Mouse (Mus musculus): ENCODE results near the gene Hdac11. TPM values are rescaled to one million over a fixed set of nuclear protein-coding genes. Genes with fewer than 3 reads are reported as not detected.

Gene Hdac11
- polyA plus RNA-seq, 1 experiment from 2014 or later = 42.1 TPM

DNA sequence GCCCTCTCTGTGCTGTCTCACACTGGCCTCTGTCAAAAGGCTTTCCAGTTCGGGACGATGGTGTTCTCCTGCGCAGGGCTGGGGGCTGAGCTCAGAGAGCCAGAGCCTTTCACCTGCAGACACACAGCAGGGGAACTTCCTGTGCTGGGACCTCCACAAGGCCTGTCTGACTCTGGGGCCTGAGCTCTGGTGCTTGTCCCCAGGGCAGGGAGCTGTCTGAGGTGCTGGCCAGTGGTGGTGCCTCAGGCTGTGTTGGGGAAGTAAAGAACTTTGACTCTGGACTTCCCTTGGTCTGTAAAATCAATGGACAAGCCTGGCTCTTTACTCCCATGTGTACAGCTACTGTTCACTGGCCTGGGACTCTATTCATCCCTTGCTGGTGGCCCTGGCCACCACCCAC is 64.6 kb downstream of the Hdac11 start:
- ATAC-seq (ENCODE audit: low FRiP score, low TSS enrichment) (no peak), DNase-seq (no peak)
- H3K9me3 ChIP-seq (ENCODE audit: control insufficient read depth, low read length) = no peaks in the 10 kb centered on the region
- no peak overlapping the region for H3K4me2 ChIP-seq (ENCODE audit: low read length)
- H3K9ac ChIP-seq (replicated peaks; ENCODE audit: low read length) = no peak overlapping the region
- no peaks in the 10 kb centered on the region for H3K4me1 ChIP-seq (ENCODE audit: control insufficient read depth, insufficient read depth, low read length)
- H3K27ac ChIP-seq (replicated peaks; ENCODE audit: low read depth, low read length) = no peak overlapping the region
- H3K27me3 ChIP-seq (ENCODE audit: control insufficient read depth, insufficient read depth, low read length) = no peaks in the 10 kb centered on the region
- no peak overlapping the region for H3K4me3 ChIP-seq (replicated peaks; ENCODE audit: low read depth, low read length)
- no peaks in the 10 kb centered on the region for H3K36me3 ChIP-seq (ENCODE audit: control insufficient read depth, insufficient read depth, low read length)
- WGBS = 11% methylated on average over 3 of the region's 3 CpGs

GRCm38 (mm10) chr6:91222694-91223346 is 66.4 kb downstream of the Hdac11 start:
- Histone ChIP-seq H3K27ac (replicated peaks; ENCODE audit: low read depth, low read length) (no peak overlapping the region), H3K27me3 (ENCODE audit: control insufficient read depth, insufficient read depth, low read length) (no peaks in the 10 kb centered on the region), H3K4me3 (replicated peaks; ENCODE audit: low read depth, low read length) (no peak overlapping the region), H3K9me3 (ENCODE audit: control insufficient read depth, low read length) (no peaks in the 10 kb centered on the region), H3K4me2 (ENCODE audit: low read length) (no peak overlapping the region), H3K36me3 (ENCODE audit: control insufficient read depth, insufficient read depth, low read length) (no peaks in the 10 kb centered on the region), H3K4me1 (ENCODE audit: control insufficient read depth, insufficient read depth, low read length) (no peaks in the 10 kb centered on the region), H3K9ac (replicated peaks; ENCODE audit: low read length) (no peak overlapping the region)
- DNase-seq (no peak), ATAC-seq (ENCODE audit: low FRiP score, low TSS enrichment) (no peak)
- 86% methylated on average over 10 of the region's 10 CpGs for WGBS

Other genes with a start within 250 kb of the Hdac11 start
- 29.5 and 35.7 TPM in 2 replicates for gene Iqsec1, start 168.0 kb upstream of the Hdac11 start, polyA plus RNA-seq (2014; fragmentation: Nextera tagmentation; extraction: Ambion mirVana)
- 17.1 and 28.0 TPM in 2 replicates for gene Nup210, start 39.8 kb upstream of the Hdac11 start, polyA plus RNA-seq (2014; fragmentation: Nextera tagmentation; extraction: Ambion mirVana)
- gene Fbln2, start 55.8 kb downstream of the Hdac11 start, polyA plus RNA-seq (2014; fragmentation: Nextera tagmentation; extraction: Ambion mirVana) = 4.8 and 12.0 TPM in 2 replicates

Measured in midbrain, embryonic 14.5 days (tissue).